Mouse (Mus musculus) liver, adult 2 months (tissue): ENCODE data around the gene Tyms.
"Not testable (repeated sequence)": the region's sequence is repeated elsewhere in the genome, so short reads cannot be mapped to it uniquely, and the experiment has no call there.

ENCODE experiments used
- CTCF ChIP-seq: fragments of 200-500 bp; IDR thresholded peaks from 2 replicates; pipeline ENCODE4 v1.5.1; 2011; ENCODE audit warnings: low read depth, low read length, control low read depth
- POLR2A ChIP-seq: fragments of 200-500 bp; IDR thresholded peaks from 2 replicates; pipeline ENCODE4 v1.6.1; 2011; ENCODE audit warnings: low read length, control low read depth; ENCODE audit not compliant: insufficient read depth; ENCODE audit errors: extremely low read depth

GRCm38 (mm10) chr5:30039324-30039723 lies 34.1 kb downstream of the Tyms start:
- not testable (repeated sequence) for TF ChIP-seq CTCF, POLR2A
